Mouse (Mus musculus): ENCODE measurements around the gene Serping1. TPM values are rescaled to one million over a fixed set of nuclear protein-coding genes. Genes with fewer than 3 reads are reported as not detected.
"Not testable (repeated sequence)": the region's sequence is repeated elsewhere in the genome, so short reads cannot be mapped to it uniquely, and the experiment has no call there.

The Serping1 gene
- polyA plus RNA-seq, 1 experiment from 2014 or later: 11.5 TPM

- 3% methylated on average over 8 of the region's 8 CpGs for WGBS
- H3K27ac ChIP-seq: peak overlapping the region; percentile 79
These were observed 37.8 kb downstream of the Serping1 start for GRCm38 (mm10) chr2:84737451-84737925.

GRCm38 (mm10) chr2:84736312-84737161 is 38.7 kb downstream of the Serping1 start:
- Histone ChIP-seq H3K27ac (peak overlapping the region; percentile 79), H3K36me3 (peaks cover 18% of the 10 kb centered on the region), H3K4me2 (peak overlapping the region; percentile 48), H3K4me1 (replicated peaks) (peaks cover 80% of the 10 kb centered on the region), H3K9me3 (no peaks in the 10 kb centered on the region), H3K27me3 (no peaks in the 10 kb centered on the region), H3K4me3 (replicated peaks) (peak overlapping the region; percentile 50), H3K9ac (replicated peaks) (peak overlapping the region; percentile 31; the same call in 1 of the 2 replicates)
- WGBS: 10% methylated on average over 27 of the region's 27 CpGs
- no peak for ATAC-seq (ENCODE audit: insufficient number of reproducible peaks, insufficient read depth, low FRiP score, low TSS enrichment, low read depth)

More at GRCm38 (mm10) chr2:84737451-84737925, 37.8 kb downstream of the Serping1 start:
- H3K27me3 ChIP-seq: no peaks in the 10 kb centered on the region
- peaks cover 23% of the 10 kb centered on the region for H3K36me3 ChIP-seq
- H3K9me3 ChIP-seq: no peaks in the 10 kb centered on the region
- peak overlapping the region; percentile 42; the same call in 1 of the 2 replicates for H3K9ac ChIP-seq (replicated peaks)
- ATAC-seq (ENCODE audit: insufficient number of reproducible peaks, insufficient read depth, low FRiP score, low TSS enrichment, low read depth): no peak
- peak overlapping the region; percentile 50 for H3K4me3 ChIP-seq (replicated peaks)
- H3K4me2 ChIP-seq: peak overlapping the region; percentile 48
- peaks cover 87% of the 10 kb centered on the region for H3K4me1 ChIP-seq (replicated peaks)

- Histone ChIP-seq H3K9me3 (no peaks in the 10 kb centered on the region), H3K27me3 (no peaks in the 10 kb centered on the region), H3K27ac (peak overlapping the region; percentile 56; the same call in 1 of the 2 replicates), H3K36me3 (peaks cover 8% of the 10 kb centered on the region), H3K4me1 (replicated peaks) (peaks cover 69% of the 10 kb centered on the region), H3K4me2 (peak overlapping the region; percentile 75), H3K9ac (replicated peaks) (peak overlapping the region; percentile 74), H3K4me3 (replicated peaks) (peak overlapping the region; percentile 50)
- ATAC-seq (ENCODE audit: insufficient number of reproducible peaks, insufficient read depth, low FRiP score, low TSS enrichment, low read depth): no peak
- 27% methylated on average over 7 of the region's 7 CpGs for WGBS
These were observed 39.8 kb downstream of the Serping1 start for GRCm38 (mm10) chr2:84735346-84735920.

- WGBS: 5% methylated on average over 2 of the region's 2 CpGs
These were observed 40.3 kb downstream of the Serping1 start for GRCm38 (mm10) chr2:84734919-84735318.

GRCm38 (mm10) chr2:84734351-84734864 is 40.8 kb downstream of the Serping1 start:
- Histone ChIP-seq H3K9me3 (no peaks in the 10 kb centered on the region), H3K4me3 (replicated peaks) (peak overlapping the region; percentile 50), H3K36me3 (no peaks in the 10 kb centered on the region), H3K4me1 (replicated peaks) (peaks cover 59% of the 10 kb centered on the region), H3K27ac (peak overlapping the region; percentile 56; the same call in 1 of the 2 replicates), H3K27me3 (no peaks in the 10 kb centered on the region), H3K9ac (replicated peaks) (peak overlapping the region; percentile 74), H3K4me2 (peak overlapping the region; percentile 75)
- ATAC-seq (ENCODE audit: insufficient number of reproducible peaks, insufficient read depth, low FRiP score, low TSS enrichment, low read depth): 0 out of 2 replicates have a peak, but pooled peaks have one; percentile 5
- under 1% methylated on average over 11 of the region's 11 CpGs for WGBS

More at GRCm38 (mm10) chr2:84734919-84735318, 40.3 kb downstream of the Serping1 start:
- H3K9ac ChIP-seq (replicated peaks): peak overlapping the region; percentile 74
- peak overlapping the region; percentile 75 for H3K4me2 ChIP-seq
- H3K9me3 ChIP-seq: no peaks in the 10 kb centered on the region
- peak overlapping the region; percentile 56 for H3K27ac ChIP-seq
- peaks cover 64% of the 10 kb centered on the region for H3K4me1 ChIP-seq (replicated peaks)
- peaks cover 3% of the 10 kb centered on the region for H3K36me3 ChIP-seq
- peak overlapping the region; percentile 50 for H3K4me3 ChIP-seq (replicated peaks)
- ATAC-seq (ENCODE audit: insufficient number of reproducible peaks, insufficient read depth, low FRiP score, low TSS enrichment, low read depth): no peak
- no peaks in the 10 kb centered on the region for H3K27me3 ChIP-seq

GRCm38 (mm10) chr2:84733579-84734300 is 41.5 kb downstream of the Serping1 start, which contains the start of gene Ypel4:
Ypel4 (plus strand) TSS chr2:84734058.
- H3K4me2 ChIP-seq: peak within 1 kb of the TSS; percentile 75
- H3K4me3 ChIP-seq (replicated peaks): peak within 1 kb of the TSS; percentile 50
- H3K36me3 ChIP-seq: no peaks in the 10 kb centered on the region
- ATAC-seq (ENCODE audit: insufficient number of reproducible peaks, insufficient read depth, low FRiP score, low TSS enrichment, low read depth): peak; percentile 23
- H3K4me1 ChIP-seq (replicated peaks): peaks cover 53% of the 10 kb centered on the region
- H3K9me3 ChIP-seq: no peaks in the 10 kb centered on the region
- peak within 1 kb of the TSS; percentile 56 for H3K27ac ChIP-seq
- peak within 1 kb of the TSS; percentile 74 for H3K9ac ChIP-seq (replicated peaks)
- 5% methylated on average over 8 of the region's 8 CpGs for WGBS
- H3K27me3 ChIP-seq: no peaks in the 10 kb centered on the region

- peaks cover 39% of the 10 kb centered on the region for H3K4me1 ChIP-seq (replicated peaks)
- H3K4me2 ChIP-seq: no peak overlapping the region
- no peak overlapping the region for H3K4me3 ChIP-seq (replicated peaks)
- H3K36me3 ChIP-seq: no peaks in the 10 kb centered on the region
- WGBS: 80% methylated on average over 1 of the region's 1 CpGs
- no peaks in the 10 kb centered on the region for H3K9me3 ChIP-seq
- H3K27me3 ChIP-seq: no peaks in the 10 kb centered on the region
- no peak overlapping the region for H3K27ac ChIP-seq
- no peak overlapping the region for H3K9ac ChIP-seq (replicated peaks)
- no peak for ATAC-seq (ENCODE audit: insufficient number of reproducible peaks, insufficient read depth, low FRiP score, low TSS enrichment, low read depth)
These were observed 42.9 kb downstream of the Serping1 start for GRCm38 (mm10) chr2:84732394-84732793.

GRCm38 (mm10) chr2:84731206-84731605 is 44.0 kb downstream of the Serping1 start:
- no peak overlapping the region for H3K4me2 ChIP-seq
- no peaks in the 10 kb centered on the region for H3K27me3 ChIP-seq
- H3K4me3 ChIP-seq (replicated peaks): no peak overlapping the region

GRCm38 (mm10) chr2:84728191-84728590 is 47.1 kb downstream of the Serping1 start:
- not testable (repeated sequence) for ATAC-seq (ENCODE audit: insufficient number of reproducible peaks, insufficient read depth, low FRiP score, low TSS enrichment, low read depth); H3K27ac ChIP-seq; H3K4me3 ChIP-seq (replicated peaks); H3K27me3 ChIP-seq; H3K9ac ChIP-seq (replicated peaks); H3K9me3 ChIP-seq; H3K4me1 ChIP-seq (replicated peaks)
- Histone ChIP-seq H3K36me3 (peaks cover 26% of the 10 kb centered on the region), H3K4me2 (0 out of 2 replicates have a peak overlapping the region, but pooled peaks have one; percentile 92)
- 80% methylated on average over 5 of the region's 5 CpGs for WGBS

More at GRCm38 (mm10) chr2:84731206-84731605, 44.0 kb downstream of the Serping1 start:
- Histone ChIP-seq H3K36me3 (no peaks in the 10 kb centered on the region), H3K9me3 (no peaks in the 10 kb centered on the region), H3K9ac (replicated peaks) (no peak overlapping the region), H3K27ac (no peak overlapping the region), H3K4me1 (replicated peaks) (peaks cover 32% of the 10 kb centered on the region)
- WGBS: 79% methylated on average over 3 of the region's 3 CpGs
- ATAC-seq (ENCODE audit: insufficient number of reproducible peaks, insufficient read depth, low FRiP score, low TSS enrichment, low read depth): no peak

- peak within 1 kb of the TSS; percentile 62; the same call in 1 of the 2 replicates for H3K27ac ChIP-seq
- peaks cover 30% of the 10 kb centered on the region for H3K36me3 ChIP-seq
- peak; percentile 95 for ATAC-seq (ENCODE audit: insufficient number of reproducible peaks, insufficient read depth, low FRiP score, low TSS enrichment, low read depth)
- no peaks in the 10 kb centered on the region for H3K9me3 ChIP-seq
- H3K9ac ChIP-seq (replicated peaks): peak within 1 kb of the TSS; percentile 63
- peaks cover 7% of the 10 kb centered on the region for H3K4me1 ChIP-seq (replicated peaks)
- H3K27me3 ChIP-seq: no peaks in the 10 kb centered on the region
- under 1% methylated on average over 39 of the region's 39 CpGs for WGBS
- peak within 1 kb of the TSS; percentile 61 for H3K4me3 ChIP-seq (replicated peaks)
- peak within 1 kb of the TSS; percentile 92 for H3K4me2 ChIP-seq
These were observed 47.9 kb downstream of the Serping1 start, which contains the start of gene Clp1 for GRCm38 (mm10) chr2:84727172-84727858. Clp1 (minus strand) TSS chr2:84727350.
